Mouse (Mus musculus): ENCODE measurements around the gene Aaed1. TPM values are rescaled to one million over a fixed set of nuclear protein-coding genes. Genes with fewer than 3 reads are reported as not detected.
"Not testable (repeated sequence)": the region's sequence is repeated elsewhere in the genome, so short reads cannot be mapped to it uniquely, and the experiment has no call there.

The Aaed1 gene
- polyA plus RNA-seq, 1 experiment from 2014 or later, result 63.7 TPM

- no peak overlapping the region for H3K4me2 ChIP-seq
- H3K36me3 ChIP-seq, result no peaks in the 10 kb centered on the region
- H3K9me3 ChIP-seq, result no peaks in the 10 kb centered on the region
- no peak for ATAC-seq (ENCODE audit: insufficient read depth, low FRiP score, low read depth)
- H3K4me1 ChIP-seq, result no peaks in the 10 kb centered on the region
- no peak overlapping the region for H3K9ac ChIP-seq
- WGBS, result 32% methylated on average over 9 of the region's 9 CpGs
- H3K27me3 ChIP-seq (replicated peaks), result no peaks in the 10 kb centered on the region
- H3K4me3 ChIP-seq (replicated peaks), result no peak overlapping the region
- no peak overlapping the region for H3K27ac ChIP-seq
Observed at GRCm38 (mm10) chr13:64267151-64267550, 45.4 kb downstream of the Aaed1 start.

GRCm38 (mm10) chr13:64264586-64264985, 47.9 kb downstream of the Aaed1 start:
- H3K4me1 ChIP-seq, result no peaks in the 10 kb centered on the region
- H3K4me3 ChIP-seq (replicated peaks), result no peak overlapping the region
- no peaks in the 10 kb centered on the region for H3K36me3 ChIP-seq
- 91% methylated on average over 6 of the region's 6 CpGs for WGBS
- H3K9ac ChIP-seq, result no peak overlapping the region
- H3K4me2 ChIP-seq, result no peak overlapping the region
- ATAC-seq (ENCODE audit: insufficient read depth, low FRiP score, low read depth), result no peak
- H3K27ac ChIP-seq, result no peak overlapping the region
- H3K27me3 ChIP-seq (replicated peaks), result no peaks in the 10 kb centered on the region
- no peaks in the 10 kb centered on the region for H3K9me3 ChIP-seq

GRCm38 (mm10) chr13:64259903-64260302, 52.6 kb downstream of the Aaed1 start:
- H3K4me3 ChIP-seq (replicated peaks), result no peak overlapping the region

GRCm38 (mm10) chr13:64258516-64258821, 54.0 kb downstream of the Aaed1 start:
- no peak overlapping the region for H3K4me2 ChIP-seq
- no peaks in the 10 kb centered on the region for H3K4me1 ChIP-seq
- no peak overlapping the region for H3K4me3 ChIP-seq (replicated peaks)
- no peaks in the 10 kb centered on the region for H3K36me3 ChIP-seq
- no peak for ATAC-seq (ENCODE audit: insufficient read depth, low FRiP score, low read depth)
- no peak overlapping the region for H3K27ac ChIP-seq
- H3K9ac ChIP-seq, result no peak overlapping the region
- no peaks in the 10 kb centered on the region for H3K27me3 ChIP-seq (replicated peaks)
- WGBS, result 76% methylated on average over 4 of the region's 4 CpGs
- no peaks in the 10 kb centered on the region for H3K9me3 ChIP-seq

More at GRCm38 (mm10) chr13:64259903-64260302, 52.6 kb downstream of the Aaed1 start:
- H3K9me3 ChIP-seq, result no peaks in the 10 kb centered on the region
- no peaks in the 10 kb centered on the region for H3K27me3 ChIP-seq (replicated peaks)
- H3K9ac ChIP-seq, result no peak overlapping the region
- H3K27ac ChIP-seq, result no peak overlapping the region
- ATAC-seq (ENCODE audit: insufficient read depth, low FRiP score, low read depth), result no peak
- no peaks in the 10 kb centered on the region for H3K36me3 ChIP-seq
- no peak overlapping the region for H3K4me2 ChIP-seq
- no peaks in the 10 kb centered on the region for H3K4me1 ChIP-seq
- 92% methylated on average over 7 of the region's 7 CpGs for WGBS

GRCm38 (mm10) chr13:64257814-64258515, 54.5 kb downstream of the Aaed1 start:
- H3K4me1 ChIP-seq, result no peaks in the 10 kb centered on the region
- H3K4me2 ChIP-seq, result no peak overlapping the region
- WGBS, result 41% methylated on average over 5 of the region's 5 CpGs
- no peak overlapping the region for H3K4me3 ChIP-seq (replicated peaks)
- H3K27ac ChIP-seq, result no peak overlapping the region; the same call in 1 of the 2 replicates
- H3K36me3 ChIP-seq, result no peaks in the 10 kb centered on the region
- no peak overlapping the region for H3K9ac ChIP-seq
- ATAC-seq (ENCODE audit: insufficient read depth, low FRiP score, low read depth), result no peak
- H3K9me3 ChIP-seq, result no peaks in the 10 kb centered on the region
- H3K27me3 ChIP-seq (replicated peaks), result no peaks in the 10 kb centered on the region

GRCm38 (mm10) chr13:64257010-64257813, 55.3 kb downstream of the Aaed1 start:
- ATAC-seq (ENCODE audit: insufficient read depth, low FRiP score, low read depth), result no peak
- Histone ChIP-seq H3K27me3 (replicated peaks) (no peaks in the 10 kb centered on the region), H3K27ac (no peak overlapping the region; the same call in 1 of the 2 replicates), H3K4me2 (no peak overlapping the region), H3K4me3 (replicated peaks) (no peak overlapping the region), H3K4me1 (no peaks in the 10 kb centered on the region), H3K9me3 (no peaks in the 10 kb centered on the region), H3K36me3 (no peaks in the 10 kb centered on the region), H3K9ac (no peak overlapping the region)
- 65% methylated on average over 12 of the region's 12 CpGs for WGBS

- not testable (repeated sequence) for ATAC-seq (ENCODE audit: insufficient read depth, low FRiP score, low read depth); H3K9ac ChIP-seq; H3K4me2 ChIP-seq; H3K27me3 ChIP-seq (replicated peaks); H3K9me3 ChIP-seq; H3K27ac ChIP-seq; H3K36me3 ChIP-seq; H3K4me3 ChIP-seq (replicated peaks); H3K4me1 ChIP-seq
- 77% methylated on average over 11 of the region's 11 CpGs for WGBS
Observed at GRCm38 (mm10) chr13:64254185-64254584, 58.3 kb downstream of the Aaed1 start.

- Histone ChIP-seq H3K27ac (no peak overlapping the region), H3K4me3 (replicated peaks) (no peak overlapping the region), H3K4me1 (no peaks in the 10 kb centered on the region), H3K9me3 (no peaks in the 10 kb centered on the region), H3K9ac (no peak overlapping the region), H3K27me3 (replicated peaks) (no peaks in the 10 kb centered on the region), H3K4me2 (no peak overlapping the region), H3K36me3 (no peaks in the 10 kb centered on the region)
- ATAC-seq (ENCODE audit: insufficient read depth, low FRiP score, low read depth), result no peak
Observed at GRCm38 (mm10) chr13:64253697-64254096, 58.8 kb downstream of the Aaed1 start.

GRCm38 (mm10) chr13:64252147-64252546, 60.4 kb downstream of the Aaed1 start:
- no peaks in the 10 kb centered on the region for H3K36me3 ChIP-seq
- H3K27ac ChIP-seq, result no peak overlapping the region
- no peaks in the 10 kb centered on the region for H3K9me3 ChIP-seq
- 52% methylated on average over 5 of the region's 5 CpGs for WGBS
- H3K9ac ChIP-seq, result no peak overlapping the region
- H3K4me2 ChIP-seq, result no peak overlapping the region
- no peak overlapping the region for H3K4me3 ChIP-seq (replicated peaks)
- H3K4me1 ChIP-seq, result 0 out of 2 replicates have a peak, but pooled peaks cover 5% of the 10 kb centered on the region
- no peaks in the 10 kb centered on the region for H3K27me3 ChIP-seq (replicated peaks)
- no peak for ATAC-seq (ENCODE audit: insufficient read depth, low FRiP score, low read depth)

- 0 out of 2 replicates have a peak, but pooled peaks cover 5% of the 10 kb centered on the region for H3K4me1 ChIP-seq
- H3K27ac ChIP-seq, result no peak overlapping the region
- no peaks in the 10 kb centered on the region for H3K9me3 ChIP-seq
- no peaks in the 10 kb centered on the region for H3K36me3 ChIP-seq
- H3K27me3 ChIP-seq (replicated peaks), result no peaks in the 10 kb centered on the region
- H3K4me3 ChIP-seq (replicated peaks), result no peak overlapping the region
- 27% methylated on average over 1 of the region's 1 CpGs for WGBS
- no peak for ATAC-seq (ENCODE audit: insufficient read depth, low FRiP score, low read depth)
- H3K9ac ChIP-seq, result no peak overlapping the region
- no peak overlapping the region for H3K4me2 ChIP-seq
Observed at GRCm38 (mm10) chr13:64250363-64250762, 62.1 kb downstream of the Aaed1 start.

- 6% methylated on average over 22 of the region's 22 CpGs for WGBS
Observed at GRCm38 (mm10) chr13:64248775-64249524, 63.6 kb downstream of the Aaed1 start.

More at GRCm38 (mm10) chr13:64248775-64249524, 63.6 kb downstream of the Aaed1 start:
- H3K27ac ChIP-seq, result peak overlapping the region; percentile 78
- peak overlapping the region; percentile 95 for H3K4me2 ChIP-seq
- H3K4me1 ChIP-seq, result 0 out of 2 replicates have a peak, but pooled peaks cover 5% of the 10 kb centered on the region
- H3K9ac ChIP-seq, result peak overlapping the region; percentile 40
- no peaks in the 10 kb centered on the region for H3K36me3 ChIP-seq
- peak overlapping the region; percentile 62 for H3K4me3 ChIP-seq (replicated peaks)
- H3K27me3 ChIP-seq (replicated peaks), result no peaks in the 10 kb centered on the region
- ATAC-seq (ENCODE audit: insufficient read depth, low FRiP score, low read depth), result peak; percentile 79
- no peaks in the 10 kb centered on the region for H3K9me3 ChIP-seq
